Mouse (Mus musculus) liver, adult 2 months (tissue): Measurements from ENCODE around the gene Prss56. TPM values are rescaled to one million over a fixed set of nuclear protein-coding genes. Genes with fewer than 3 reads are reported as not detected.

Experiments
- DNase-seq: peaks from one replicate; pipeline ENCODE4 v3.0.0-alpha.2; 2011; ENCODE audit warnings: low read depth, low spot score; ENCODE audit errors: extremely low read depth
- H3K27ac ChIP-seq: fragments of 200-500 bp; replicated peaks from 2 replicates; pipeline ENCODE4 v1.5.1; 2012; ENCODE audit warnings: low read depth, mild to moderate bottlenecking, control low read depth, inconsistent platforms, low read length; ENCODE audit not compliant: insufficient read depth
- H3K27me3 ChIP-seq: fragments of 200-500 bp; 2 replicates; pipeline ENCODE4 v1.6.1; 2012; ENCODE audit warnings: mild to moderate bottlenecking, moderate library complexity, low read length, inconsistent platforms; ENCODE audit not compliant: control insufficient read depth, insufficient read depth
- H3K36me3 ChIP-seq: fragments of 200-500 bp; 2 replicates; pipeline ENCODE4 v1.6.1; 2012; ENCODE audit warnings: low read length, inconsistent platforms; ENCODE audit not compliant: control insufficient read depth, insufficient read depth
- H3K4me1 ChIP-seq: fragments of 200-500 bp; 2 replicates; pipeline ENCODE4 v1.6.1; 2011; ENCODE audit warnings: low read length; ENCODE audit not compliant: control insufficient read depth, insufficient read depth
- H3K4me3 ChIP-seq: fragments of 200-500 bp; 2 replicates; pipeline ENCODE4 v1.5.1; 2011; ENCODE audit warnings: low read depth, mild to moderate bottlenecking, control low read depth, low read length, moderate library complexity; ENCODE audit not compliant: insufficient read depth
- H3K79me2 ChIP-seq: fragments of 200-500 bp; 2 replicates; pipeline ENCODE4 v1.6.1; 2012; ENCODE audit warnings: inconsistent platforms, mild to moderate bottlenecking, low read length, moderate library complexity; ENCODE audit not compliant: control insufficient read depth, insufficient read depth
- H3K9ac ChIP-seq: fragments of 200-500 bp; 2 replicates; pipeline ENCODE4 v1.6.1; 2012; ENCODE audit warnings: low read depth, mild to moderate bottlenecking, control low read depth, inconsistent platforms, low read length
- CTCF ChIP-seq: fragments of 200-500 bp; IDR thresholded peaks from 2 replicates; pipeline ENCODE4 v1.5.1; 2011; ENCODE audit warnings: low read depth, low read length, control low read depth
- POLR2A ChIP-seq: fragments of 200-500 bp; IDR thresholded peaks from 2 replicates; pipeline ENCODE4 v1.6.1; 2011; ENCODE audit warnings: low read length, control low read depth; ENCODE audit not compliant: insufficient read depth; ENCODE audit errors: extremely low read depth
- WGBS: fragments of 180-500 bp; shearing (Covaris S2); methylation state at CpG from one replicate; pipeline ENCODE4 v1.1.7; 2018; 5-methylcytosine and 5-hydroxymethylcytosine counted together
- polyA plus RNA-seq: library from polyadenylated mRNA; depleted of rRNA; stranded (reverse); fragments of >200 nt; gene quantifications from 2 replicates; pipeline ENCODE4 v1.2.3, GENCODE M21; 2012
- total RNA-seq: library from RNA; depleted of rRNA; stranded (reverse); fragments of >200 nt; gene quantifications from 2 replicates; pipeline ENCODE4 v1.2.3, GENCODE M21; 2014

The Prss56 gene
- total and polyA plus RNA-seq, 2 experiments: not detected

DNA sequence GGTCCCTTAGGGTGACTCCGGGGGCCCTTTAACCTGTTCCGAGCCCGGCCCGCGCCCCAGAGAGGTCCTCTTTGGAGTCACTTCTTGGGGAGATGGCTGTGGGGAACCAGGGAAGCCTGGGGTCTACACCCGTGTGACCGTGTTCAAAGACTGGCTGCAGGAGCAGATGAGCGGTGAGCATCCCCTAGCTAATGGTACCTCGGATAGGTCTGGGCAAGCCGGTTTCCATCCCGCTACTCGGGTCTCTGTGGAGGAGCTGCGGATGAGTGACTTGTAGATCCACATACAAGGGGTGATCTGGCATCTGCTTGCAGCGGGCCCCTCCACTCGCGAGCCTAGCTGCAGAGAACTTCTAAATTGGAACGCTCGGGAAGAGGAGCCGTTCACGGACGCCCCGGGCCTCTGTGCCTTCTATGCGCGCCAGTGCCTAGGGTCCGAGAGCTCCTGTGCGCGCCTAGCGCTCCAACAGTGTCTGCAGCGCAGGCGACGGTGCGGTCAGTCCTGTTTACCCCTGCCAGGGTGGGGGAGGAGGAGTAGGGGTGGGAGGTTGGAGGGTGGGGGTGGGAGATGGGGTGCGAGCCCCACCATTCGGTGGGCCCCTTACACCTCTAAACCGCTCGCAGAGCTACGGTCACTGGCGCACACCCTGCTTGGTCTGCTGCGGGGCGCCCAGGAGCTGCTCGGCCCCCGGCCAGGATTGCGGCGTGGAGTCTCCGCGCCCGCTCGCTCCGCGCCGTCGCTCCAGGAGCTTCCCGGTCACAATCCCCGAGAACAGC lies 3.3 kb downstream of the Prss56 start:
- H3K27ac ChIP-seq: no peak overlapping the region
- WGBS: 4% methylated on average over 51 of the region's 54 CpGs
- peaks cover 12% of the 10 kb centered on the region; the same call in 1 of the 2 replicates for H3K27me3 ChIP-seq
- TF ChIP-seq CTCF (no peak), POLR2A (no peak)
- peak overlapping the region; percentile 76 for H3K9ac ChIP-seq
- DNase-seq: no peak
- H3K4me1 ChIP-seq: peaks cover 5% of the 10 kb centered on the region; the same call in 1 of the 2 replicates
- H3K79me2 ChIP-seq: no peaks in the 10 kb centered on the region
- no peaks in the 10 kb centered on the region for H3K36me3 ChIP-seq
- peak overlapping the region; percentile 69 for H3K4me3 ChIP-seq

DNA sequence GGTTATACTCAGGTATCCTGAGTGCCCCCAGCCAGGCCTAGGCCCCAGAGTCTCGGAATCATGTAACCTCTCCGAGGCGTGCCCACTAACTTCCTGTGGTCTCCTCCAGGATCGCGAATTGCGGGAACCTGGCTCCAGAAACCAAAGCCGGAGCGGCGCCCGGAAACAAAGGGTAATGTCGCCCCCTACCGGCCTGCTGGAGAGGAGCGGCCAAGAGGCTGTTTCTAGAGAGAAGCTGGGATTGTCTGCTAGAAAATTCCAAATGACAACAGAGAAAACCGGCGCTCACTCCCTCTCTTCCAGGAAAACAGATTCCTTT lies 3.9 kb downstream of the Prss56 start:
- peak; percentile 89 for TF ChIP-seq CTCF
- no peak for TF ChIP-seq POLR2A
- Histone ChIP-seq H3K79me2 (no peaks in the 10 kb centered on the region), H3K27ac (no peak overlapping the region), H3K27me3 (peaks cover 12% of the 10 kb centered on the region; the same call in 1 of the 2 replicates), H3K4me3 (peak overlapping the region; percentile 69), H3K4me1 (peaks cover 5% of the 10 kb centered on the region; the same call in 1 of the 2 replicates), H3K9ac (peak overlapping the region; percentile 76), H3K36me3 (no peaks in the 10 kb centered on the region)
- under 1% methylated on average over 15 of the region's 15 CpGs for WGBS
- DNase-seq: peak; percentile 31

DNA sequence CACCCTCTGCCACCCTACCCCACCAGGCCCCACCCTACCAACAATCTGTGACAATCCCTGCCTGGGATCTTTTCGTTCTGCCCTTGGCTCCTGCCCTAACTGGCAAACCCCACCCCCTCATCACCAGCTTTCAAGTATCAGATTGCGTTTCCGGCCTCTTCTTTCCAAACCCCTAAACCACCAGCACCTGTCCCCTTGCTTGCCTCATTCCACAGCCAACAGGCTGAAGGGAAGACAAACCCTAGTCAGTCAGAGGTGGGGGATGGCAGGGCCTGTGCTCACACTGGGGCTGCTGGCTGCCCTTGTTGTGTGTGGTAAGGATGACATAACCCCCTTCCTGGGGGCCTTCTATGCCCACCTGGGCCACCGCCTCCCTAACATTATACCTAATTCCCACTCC lies 7.3 kb downstream of the Prss56 start, which contains the start of gene Chrnd:
Gene Chrnd (plus strand): TSS at position 179 of the 400 bp plus-strand sequence.
- peaks cover 10% of the 10 kb centered on the region; the same call in 1 of the 2 replicates for H3K27me3 ChIP-seq
- TF ChIP-seq CTCF (no peak), POLR2A (no peak)

DNA sequence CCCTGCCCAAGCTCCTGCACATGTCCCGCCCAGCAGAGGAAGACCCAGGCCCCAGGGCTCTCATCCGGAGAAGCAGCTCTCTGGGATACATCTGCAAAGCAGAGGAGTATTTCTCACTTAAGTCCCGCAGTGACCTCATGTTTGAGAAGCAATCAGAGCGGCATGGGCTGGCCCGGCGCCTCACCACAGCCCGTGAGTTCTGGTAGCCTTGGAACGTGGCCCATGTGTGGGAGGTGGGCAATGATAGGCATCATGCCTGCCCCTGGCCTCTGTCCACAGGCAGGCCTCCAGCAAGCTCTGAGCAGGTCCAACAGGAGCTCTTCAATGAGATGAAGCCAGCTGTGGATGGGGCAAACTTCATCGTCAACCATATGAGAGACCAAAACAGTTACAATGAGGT lies 14.2 kb downstream of the Prss56 start:
- peaks cover under 1% of the 10 kb centered on the region; the same call in 1 of the 2 replicates for H3K27me3 ChIP-seq
- no peaks in the 10 kb centered on the region for H3K79me2 ChIP-seq
- peak; percentile 19 for DNase-seq
- no peaks in the 10 kb centered on the region for H3K36me3 ChIP-seq
- H3K4me3 ChIP-seq: no peak overlapping the region
- H3K27ac ChIP-seq: no peak overlapping the region
- H3K9ac ChIP-seq: no peak overlapping the region
- WGBS: 36% methylated on average over 9 of the region's 9 CpGs
- H3K4me1 ChIP-seq: no peaks in the 10 kb centered on the region
- TF ChIP-seq CTCF: no peak
- no peak for TF ChIP-seq POLR2A

More for the DNA sequence above, 7.3 kb downstream of the Prss56 start, which contains the start of gene Chrnd:
- Histone ChIP-seq H3K9ac (no peak within 1 kb of the TSS), H3K27ac (no peak within 1 kb of the TSS), H3K4me3 (no peak within 1 kb of the TSS), H3K36me3 (no peaks in the 10 kb centered on the region), H3K4me1 (peaks cover 5% of the 10 kb centered on the region; the same call in 1 of the 2 replicates), H3K79me2 (no peaks in the 10 kb centered on the region)
- WGBS: 63% methylated on average over 4 of the region's 4 CpGs
- DNase-seq: no peak

GRCm38 (mm10) chr1:87198119-87199065 lies 15.3 kb downstream of the Prss56 start:
- TF ChIP-seq POLR2A: no peak
- no peak for TF ChIP-seq CTCF

More at GRCm38 (mm10) chr1:87198119-87199065, 15.3 kb downstream of the Prss56 start:
- Histone ChIP-seq H3K27ac (no peak overlapping the region), H3K4me3 (no peak overlapping the region), H3K27me3 (no peaks in the 10 kb centered on the region), H3K79me2 (no peaks in the 10 kb centered on the region), H3K4me1 (no peaks in the 10 kb centered on the region), H3K36me3 (no peaks in the 10 kb centered on the region), H3K9ac (no peak overlapping the region)
- whole genome bisulfite sequencing: 83% methylated on average over 12 of the region's 12 CpGs
- peak; percentile 23 for DNase-seq
